Mouse (Mus musculus) kidney, adult 2 months (tissue): Measurements from ENCODE around the gene Strn.

Experiments used
- CTCF ChIP-seq: fragments of 200-500 bp; conservative IDR thresholded peaks from 2 replicates; pipeline ENCODE4 v1.5.1; 2011; ENCODE audit warnings: low read depth, mild to moderate bottlenecking, control low read depth, low read length, moderate library complexity, mixed read lengths; ENCODE audit not compliant: insufficient read depth, insufficient read length
- POLR2A ChIP-seq: fragments of 200-500 bp; IDR thresholded peaks from one replicate; pipeline ENCODE4 v1.6.1; 2011; ENCODE audit warnings: low read depth, low read length, control low read depth

DNA sequence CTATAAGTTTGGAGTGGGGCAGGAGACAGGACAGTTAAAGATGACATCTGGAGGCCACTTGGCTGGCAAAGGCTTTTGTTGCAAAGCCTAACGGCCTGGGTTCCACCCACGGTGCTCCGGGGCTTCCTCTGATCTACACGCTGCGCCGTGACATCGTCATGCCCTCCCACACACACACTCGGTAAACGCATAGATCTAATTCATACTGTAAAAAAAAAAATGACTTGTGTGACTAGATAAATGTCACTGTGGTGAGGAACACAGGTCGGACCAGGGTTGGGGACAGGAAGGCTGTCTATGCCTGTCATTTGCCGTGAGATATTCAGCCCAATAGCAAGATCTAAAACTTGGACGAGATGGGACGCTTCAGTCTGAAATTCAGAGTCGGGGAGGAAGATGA, 134.7 kb downstream of the Strn start:
- no peak for TF ChIP-seq CTCF
- no peak for TF ChIP-seq POLR2A
